Mouse (Mus musculus): ENCODE measurements around the gene Atp8a1.

GRCm38 (mm10) chr5:67662715-67663114 is 184.5 kb downstream of the Atp8a1 start:
- TF ChIP-seq SMC3 (IDR thresholded peaks at IDR 0.05; ENCODE audit: low read depth, low read length) (no peak), MAZ (IDR thresholded peaks at IDR 0.05; ENCODE audit: low read depth, low read length) (no peak), CHD2 (IDR thresholded peaks at IDR 0.05; ENCODE audit: low read length) (no peak), USF2 (conservative IDR thresholded peaks at IDR 0.05; ENCODE audit: low read depth, low read length) (no peak), TCF12 (IDR thresholded peaks at IDR 0.05; ENCODE audit: low read depth, low read length) (no peak), EP300 (IDR thresholded peaks at IDR 0.05; ENCODE audit: low read length) (no peak), MAX (IDR thresholded peaks at IDR 0.05; ENCODE audit: low read length) (no peak)

Measured in CH12.LX (cell line).